Mouse (Mus musculus): ENCODE measurements at regions not wholly inside any gene's neighbourhood (a gene's known extent, or its start where the extent isn't known, plus 50 kb on each side); places are given as distances from the start of the nearest gene placed in this dataset.

- no peaks in the 10 kb centered on the region for H3K79me2 ChIP-seq (ENCODE audit: control insufficient read depth, insufficient read depth, low read length)
- no peaks in the 10 kb centered on the region for H3K27me3 ChIP-seq (ENCODE audit: control insufficient read depth, insufficient read depth, low read length)
- no peak overlapping the region for H3K4me3 ChIP-seq (ENCODE audit: insufficient read depth, low read depth, low read length)
- no peaks in the 10 kb centered on the region for H3K36me3 ChIP-seq (ENCODE audit: control insufficient read depth, insufficient read depth, low read length)
- no peak for DNase-seq (ENCODE audit: extremely low read depth, low read depth, low spot score)
- 83% methylated on average over 3 of the region's 3 CpGs for WGBS
- H3K4me1 ChIP-seq (ENCODE audit: control insufficient read depth, insufficient read depth, low read length) = no peaks in the 10 kb centered on the region
- no peak for TF ChIP-seq POLR2A (IDR thresholded peaks at IDR 0.05; ENCODE audit: extremely low read depth, insufficient read depth, low read length)
- TF ChIP-seq CTCF (IDR thresholded peaks at IDR 0.05; ENCODE audit: low read depth, low read length) = no peak
- H3K9ac ChIP-seq (ENCODE audit: low read depth, low read length) = no peak overlapping the region
- H3K27ac ChIP-seq (replicated peaks; ENCODE audit: insufficient read depth, low read depth, low read length) = no peak overlapping the region
Observed at GRCm38 (mm10) chr7:72822142-72822541, 515.7 kb upstream of the Mctp2 start.

- Histone ChIP-seq H3K36me3 (ENCODE audit: control insufficient read depth, insufficient read depth, low read length) (no peaks in the 10 kb centered on the region), H3K27ac (replicated peaks; ENCODE audit: insufficient read depth, low read depth, low read length) (no peak overlapping the region), H3K27me3 (ENCODE audit: control insufficient read depth, insufficient read depth, low read length) (no peaks in the 10 kb centered on the region), H3K4me1 (ENCODE audit: control insufficient read depth, insufficient read depth, low read length) (no peaks in the 10 kb centered on the region), H3K4me3 (ENCODE audit: insufficient read depth, low read depth, low read length) (no peak overlapping the region), H3K9ac (ENCODE audit: low read depth, low read length) (no peak overlapping the region), H3K79me2 (ENCODE audit: control insufficient read depth, insufficient read depth, low read length) (no peaks in the 10 kb centered on the region)
- no peak for TF ChIP-seq CTCF (IDR thresholded peaks at IDR 0.05; ENCODE audit: low read depth, low read length)
- no peak for TF ChIP-seq POLR2A (IDR thresholded peaks at IDR 0.05; ENCODE audit: extremely low read depth, insufficient read depth, low read length)
- no peak for DNase-seq (ENCODE audit: extremely low read depth, low read depth, low spot score)
- WGBS = 66% methylated on average over 3 of the region's 3 CpGs
Observed at GRCm38 (mm10) chr7:72826597-72826996, 520.2 kb upstream of the Mctp2 start.

GRCm38 (mm10) chr7:72835423-72835822 lies 529.0 kb upstream of the Mctp2 start:
- Histone ChIP-seq H3K27me3 (ENCODE audit: control insufficient read depth, insufficient read depth, low read length) (no peaks in the 10 kb centered on the region), H3K4me3 (ENCODE audit: insufficient read depth, low read depth, low read length) (no peak overlapping the region), H3K9ac (ENCODE audit: low read depth, low read length) (no peak overlapping the region), H3K36me3 (ENCODE audit: control insufficient read depth, insufficient read depth, low read length) (no peaks in the 10 kb centered on the region), H3K79me2 (ENCODE audit: control insufficient read depth, insufficient read depth, low read length) (no peaks in the 10 kb centered on the region), H3K27ac (replicated peaks; ENCODE audit: insufficient read depth, low read depth, low read length) (no peak overlapping the region), H3K4me1 (ENCODE audit: control insufficient read depth, insufficient read depth, low read length) (no peaks in the 10 kb centered on the region)
- WGBS = 68% methylated on average over 1 of the region's 1 CpGs
- no peak for DNase-seq (ENCODE audit: extremely low read depth, low read depth, low spot score)
- no peak for TF ChIP-seq POLR2A (IDR thresholded peaks at IDR 0.05; ENCODE audit: extremely low read depth, insufficient read depth, low read length)

GRCm38 (mm10) chr7:72836026-72836425 lies 529.6 kb upstream of the Mctp2 start:
- H3K79me2 ChIP-seq (ENCODE audit: control insufficient read depth, insufficient read depth, low read length) = no peaks in the 10 kb centered on the region
- no peaks in the 10 kb centered on the region for H3K4me1 ChIP-seq (ENCODE audit: control insufficient read depth, insufficient read depth, low read length)
- no peak overlapping the region for H3K4me3 ChIP-seq (ENCODE audit: insufficient read depth, low read depth, low read length)
- WGBS = 78% methylated on average over 4 of the region's 4 CpGs
- H3K9ac ChIP-seq (ENCODE audit: low read depth, low read length) = no peak overlapping the region
- TF ChIP-seq CTCF (IDR thresholded peaks at IDR 0.05; ENCODE audit: low read depth, low read length) = no peak
- TF ChIP-seq POLR2A (IDR thresholded peaks at IDR 0.05; ENCODE audit: extremely low read depth, insufficient read depth, low read length) = no peak
- no peaks in the 10 kb centered on the region for H3K36me3 ChIP-seq (ENCODE audit: control insufficient read depth, insufficient read depth, low read length)
- H3K27ac ChIP-seq (replicated peaks; ENCODE audit: insufficient read depth, low read depth, low read length) = no peak overlapping the region
- H3K27me3 ChIP-seq (ENCODE audit: control insufficient read depth, insufficient read depth, low read length) = no peaks in the 10 kb centered on the region
- DNase-seq (ENCODE audit: extremely low read depth, low read depth, low spot score) = no peak

- H3K27ac ChIP-seq (replicated peaks; ENCODE audit: insufficient read depth, low read depth, low read length) = no peak overlapping the region
- H3K9ac ChIP-seq (ENCODE audit: low read depth, low read length) = no peak overlapping the region
- TF ChIP-seq POLR2A (IDR thresholded peaks at IDR 0.05; ENCODE audit: extremely low read depth, insufficient read depth, low read length) = no peak
- no peak for TF ChIP-seq CTCF (IDR thresholded peaks at IDR 0.05; ENCODE audit: low read depth, low read length)
- no peaks in the 10 kb centered on the region for H3K4me1 ChIP-seq (ENCODE audit: control insufficient read depth, insufficient read depth, low read length)
- H3K27me3 ChIP-seq (ENCODE audit: control insufficient read depth, insufficient read depth, low read length) = no peaks in the 10 kb centered on the region
- DNase-seq (ENCODE audit: extremely low read depth, low read depth, low spot score) = no peak
- H3K4me3 ChIP-seq (ENCODE audit: insufficient read depth, low read depth, low read length) = no peak overlapping the region
- WGBS = 88% methylated on average over 6 of the region's 6 CpGs
- H3K79me2 ChIP-seq (ENCODE audit: control insufficient read depth, insufficient read depth, low read length) = no peaks in the 10 kb centered on the region
- no peaks in the 10 kb centered on the region for H3K36me3 ChIP-seq (ENCODE audit: control insufficient read depth, insufficient read depth, low read length)
Observed at GRCm38 (mm10) chr7:72836457-72836985, 530.1 kb upstream of the Mctp2 start.

- Histone ChIP-seq H3K79me2 (ENCODE audit: control insufficient read depth, insufficient read depth, low read length) (no peaks in the 10 kb centered on the region), H3K9ac (ENCODE audit: low read depth, low read length) (no peak overlapping the region), H3K27ac (replicated peaks; ENCODE audit: insufficient read depth, low read depth, low read length) (no peak overlapping the region), H3K4me1 (ENCODE audit: control insufficient read depth, insufficient read depth, low read length) (no peaks in the 10 kb centered on the region), H3K4me3 (ENCODE audit: insufficient read depth, low read depth, low read length) (no peak overlapping the region), H3K36me3 (ENCODE audit: control insufficient read depth, insufficient read depth, low read length) (no peaks in the 10 kb centered on the region), H3K27me3 (ENCODE audit: control insufficient read depth, insufficient read depth, low read length) (no peaks in the 10 kb centered on the region)
- 74% methylated on average over 6 of the region's 6 CpGs for WGBS
- DNase-seq (ENCODE audit: extremely low read depth, low read depth, low spot score) = no peak
- TF ChIP-seq POLR2A (IDR thresholded peaks at IDR 0.05; ENCODE audit: extremely low read depth, insufficient read depth, low read length) (no peak), CTCF (IDR thresholded peaks at IDR 0.05; ENCODE audit: low read depth, low read length) (no peak)
Observed at GRCm38 (mm10) chr7:72837992-72838655, 531.7 kb upstream of the Mctp2 start.
